Comparison of ENCODE assay signal across 23 mouse cellular contexts in genomic region chr6:41653173-41653572, GRCm38 (mm10). TPM values are rescaled to one million over a fixed set of nuclear protein-coding genes. Genes with fewer than 3 reads are reported as not detected.
"Had no signal": no experiment of that assay in that cellular context is flagged by ENCODE, and none has a peak within 500 bp of the region (broad histone marks: within the 10 kb centered on the region; RNA-seq: fewer than 3 reads in every experiment).

No protein-coding gene starts in this region.

- H3K9ac ChIP-seq: neural tube, embryonic 15.5 days; stomach, embryonic 15.5 days had no signal

- DNase-seq: retina, postnatal 1 day; right cerebral cortex, adult 18-20 months; right cerebral cortex, postnatal 14 days; right cerebral cortex, postnatal 25 days; right cerebral cortex, postnatal 4 days; spleen, adult 18-20 months; thymus, adult 18-20 months; thymus, adult 2 months; thymus, postnatal 14 days; thymus, postnatal 25 days; thymus, postnatal 36 days; thymus, postnatal 4 days had no signal

- H3K4me1 ChIP-seq: neural tube, embryonic 15.5 days; stomach, embryonic 15.5 days had no signal

- H3K27ac ChIP-seq: neural tube, embryonic 15.5 days; stomach, embryonic 15.5 days; stomach, postnatal 0 days had no signal

- H3K4me2 ChIP-seq: neural tube, embryonic 15.5 days; stomach, embryonic 15.5 days had no signal

- H3K27me3 ChIP-seq: neural tube, embryonic 15.5 days; stomach, embryonic 15.5 days had no signal

- H3K9me3 ChIP-seq: neural tube, embryonic 15.5 days; stomach, embryonic 15.5 days had no signal

- H3K4me3 ChIP-seq: neural tube, embryonic 15.5 days; stomach, embryonic 15.5 days had no signal

- H3K36me3 ChIP-seq: neural tube, embryonic 15.5 days; stomach, embryonic 15.5 days had no signal

RNA-seq across cellular contexts. Expression of gene Trpv6, which starts 17.0 kb away (rescaled TPM):
- total RNA-seq: neutrophil, adult 5-6 weeks had no signal

RNA-seq across cellular contexts. Expression of gene Trpv5, which starts 27.4 kb away (rescaled TPM):
- total RNA-seq: neutrophil, adult 5-6 weeks had no signal
- polyA plus RNA-seq: neural tube, embryonic 14.5 days; neural tube, embryonic 15.5 days; small intestine, adult 2 months; stomach, embryonic 14.5 days; stomach, embryonic 16.5 days; stomach, postnatal 0 days; thymus, adult 2 months; urinary bladder, adult 2 months had no signal

RNA-seq across cellular contexts. Expression of gene Llcfc1, which starts 31.1 kb away (rescaled TPM):
- total RNA-seq: neutrophil, adult 5-6 weeks had no signal
- polyA plus RNA-seq: neural tube, embryonic 14.5 days; neural tube, embryonic 15.5 days; small intestine, adult 2 months; spleen, adult 2 months; stomach, postnatal 0 days; thymus, adult 2 months; thymus, postnatal 0 days; urinary bladder, adult 2 months had no signal

RNA-seq across cellular contexts. Expression of gene Kel, which starts 51.0 kb away (rescaled TPM):
- polyA plus RNA-seq: small intestine, adult 2 months; urinary bladder, adult 2 months had no signal
